Comparison of ENCODE assay signal across 13 mouse cellular contexts in genomic region chr13:95633384-95633783, GRCm38 (mm10). TPM values are rescaled to one million over a fixed set of nuclear protein-coding genes. Genes with fewer than 3 reads are reported as not detected.
DNase-seq lines count a peak whose midpoint lies in the region; ATAC-seq lines count a peak whose summit lies in the region.
"Had no signal": no experiment of that assay in that cellular context is flagged by ENCODE, and none has a peak within 500 bp of the region (broad histone marks: within the 10 kb centered on the region; RNA-seq: fewer than 3 reads in every experiment).

No protein-coding gene starts in this region.

- 70% methylated on average over 2 of the region's 2 CpGs for WGBS in intestine, embryonic 14.5 days
- 72% methylated on average over 2 of the region's 2 CpGs for WGBS in intestine, embryonic 15.5 days
- WGBS in heart, embryonic 15.5 days: 50% methylated on average over 2 of the region's 2 CpGs
- 83% methylated on average over 2 of the region's 2 CpGs for WGBS in midbrain, embryonic 15.5 days

- H3K9ac ChIP-seq in intestine, embryonic 14.5 days (ENCODE audit: low read length): no peak overlapping the region
- no peak overlapping the region for H3K9ac ChIP-seq in intestine, embryonic 15.5 days
- H3K9ac ChIP-seq in heart, embryonic 15.5 days: no peak overlapping the region
- no peak overlapping the region for H3K9ac ChIP-seq in midbrain, embryonic 15.5 days
- H3K9ac ChIP-seq: limb, embryonic 15.5 days had no signal

- no peak for DNase-seq in intestine, embryonic 14.5 days (ENCODE audit: low spot score)
- DNase-seq in 3134 (ENCODE audit: extremely low read depth, insufficient read length, low spot score) (peak; percentile 27), 3T3-L1 (ENCODE audit: low read depth, low spot score) (peak; percentile 80)
- no peak for DNase-seq in B cell, adult 2 months
- DNase-seq: cerebellum, adult 9-11 months; kidney, adult 18-20 months; right cerebral cortex, postnatal 25 days; thymus, postnatal 25 days had no signal

- no peak overlapping the region for H3K4me3 ChIP-seq in intestine, embryonic 14.5 days (ENCODE audit: low read depth, low read length)
- no peak overlapping the region for H3K4me3 ChIP-seq in intestine, embryonic 15.5 days (replicated peaks)
- no peak overlapping the region for H3K4me3 ChIP-seq in heart, embryonic 15.5 days
- H3K4me3 ChIP-seq in midbrain, embryonic 15.5 days: no peak overlapping the region
- H3K4me3 ChIP-seq: limb, embryonic 15.5 days had no signal

- peak overlapping the region; percentile 10; the same call in 1 of the 2 replicates for H3K27ac ChIP-seq in intestine, embryonic 14.5 days (ENCODE audit: low read depth)
- H3K27ac ChIP-seq in intestine, embryonic 15.5 days: no peak overlapping the region
- H3K27ac ChIP-seq in heart, embryonic 15.5 days: peak overlapping the region; percentile 82
- no peak overlapping the region for H3K27ac ChIP-seq in midbrain, embryonic 15.5 days

- H3K9me3 ChIP-seq in intestine, embryonic 14.5 days (ENCODE audit: control insufficient read depth, low read length): no peaks in the 10 kb centered on the region
- no peaks in the 10 kb centered on the region for H3K9me3 ChIP-seq in intestine, embryonic 15.5 days
- no peaks in the 10 kb centered on the region for H3K9me3 ChIP-seq in heart, embryonic 15.5 days (replicated peaks)
- no peaks in the 10 kb centered on the region for H3K9me3 ChIP-seq in midbrain, embryonic 15.5 days
- H3K9me3 ChIP-seq: limb, embryonic 15.5 days; megakaryocyte, embryonic 14.5 days had no signal

- no peak overlapping the region for H3K4me2 ChIP-seq in intestine, embryonic 14.5 days (ENCODE audit: low read length)
- H3K4me2 ChIP-seq in intestine, embryonic 15.5 days (replicated peaks): no peak overlapping the region
- H3K4me2 ChIP-seq in heart, embryonic 15.5 days: no peak overlapping the region
- H3K4me2 ChIP-seq in midbrain, embryonic 15.5 days: no peak overlapping the region
- H3K4me2 ChIP-seq: limb, embryonic 15.5 days had no signal

- H3K36me3 ChIP-seq in intestine, embryonic 14.5 days (ENCODE audit: control insufficient read depth, insufficient read depth, low read length): peaks cover 23% of the 10 kb centered on the region
- H3K36me3 ChIP-seq in intestine, embryonic 15.5 days: no peaks in the 10 kb centered on the region
- no peaks in the 10 kb centered on the region for H3K36me3 ChIP-seq in heart, embryonic 15.5 days
- H3K36me3 ChIP-seq in midbrain, embryonic 15.5 days (replicated peaks): no peaks in the 10 kb centered on the region
- H3K36me3 ChIP-seq: limb, embryonic 15.5 days had no signal

- ATAC-seq in intestine, embryonic 14.5 days (replicated peaks; ENCODE audit: low FRiP score, low TSS enrichment, low read depth): no peak
- no peak for ATAC-seq in intestine, embryonic 15.5 days
- no peak for ATAC-seq in heart, embryonic 15.5 days (replicated peaks; ENCODE audit: insufficient number of reproducible peaks, insufficient read depth, low FRiP score, low read depth)
- no peak for ATAC-seq in midbrain, embryonic 15.5 days (replicated peaks)

- peaks cover 11% of the 10 kb centered on the region for H3K4me1 ChIP-seq in intestine, embryonic 14.5 days (replicated peaks; ENCODE audit: control insufficient read depth, insufficient read depth, low read length)
- peaks cover 3% of the 10 kb centered on the region; the same call in 1 of the 2 replicates for H3K4me1 ChIP-seq in intestine, embryonic 15.5 days (replicated peaks)
- H3K4me1 ChIP-seq in heart, embryonic 15.5 days (replicated peaks): peaks cover 25% of the 10 kb centered on the region
- no peaks in the 10 kb centered on the region for H3K4me1 ChIP-seq in midbrain, embryonic 15.5 days
- H3K4me1 ChIP-seq: limb, embryonic 15.5 days had no signal

- H3K27me3 ChIP-seq in intestine, embryonic 14.5 days (replicated peaks; ENCODE audit: control insufficient read depth, insufficient read depth, low read length): no peaks in the 10 kb centered on the region
- H3K27me3 ChIP-seq in intestine, embryonic 15.5 days (replicated peaks): no peaks in the 10 kb centered on the region
- no peaks in the 10 kb centered on the region for H3K27me3 ChIP-seq in heart, embryonic 15.5 days
- no peaks in the 10 kb centered on the region for H3K27me3 ChIP-seq in midbrain, embryonic 15.5 days (replicated peaks)
- H3K27me3 ChIP-seq: limb, embryonic 15.5 days; megakaryocyte, embryonic 14.5 days had no signal

RNA-seq across cellular contexts. Expression of gene F2r, which starts 15.1 kb away (rescaled TPM):
- 58.5 and 69.5 TPM in 2 replicates for polyA plus RNA-seq in intestine, embryonic 14.5 days (2014; fragmentation: Nextera tagmentation; extraction: Ambion mirVana)
- polyA plus RNA-seq in intestine, embryonic 15.5 days (2015; fragmentation: Nextera tagmentation; extraction: Ambion mirVana): 46.1 and 50.0 TPM in 2 replicates
- 98.6 and 109 TPM in 2 replicates for polyA plus RNA-seq in heart, embryonic 15.5 days (2015; fragmentation: Nextera tagmentation; extraction: Ambion mirVana)
- polyA plus RNA-seq in midbrain, embryonic 15.5 days (2015; fragmentation: Nextera tagmentation; extraction: Ambion mirVana): 59.5 and 60.9 TPM in 2 replicates

Comparison
In these comparisons a context has a peak if more than half of its experiments do, and no peak if none do; other contexts are left out.
1. H3K27ac ChIP-seq: peak in intestine, embryonic 14.5 days (single experiment) and heart, embryonic 15.5 days (single experiment); none in intestine, embryonic 15.5 days (single experiment) and midbrain, embryonic 15.5 days (single experiment).
2. DNase-seq: peak in 3134 (single experiment) and 3T3-L1 (single experiment); none in intestine, embryonic 14.5 days (single experiment) and B cell, adult 2 months (0 of 2).